Mouse (Mus musculus): Measurements from ENCODE around the gene Map7d1.

Map7d1 gene

GRCm38 (mm10) chr4:126204016-126204415, 52.1 kb downstream of the Map7d1 start:
- ChIA-PET POLR2A (interaction anchor here (0.6 to 6.7 kb wide), 60 partner anchors 9 to 1138 kb away, joined by 3 to 30 read pairs (median 4); partner anchors contain the start of genes Adprhl2 (in 2 of the 4), Trappc3 (in 2 of the 4), Col8a2 (in 1 of the 4) and Eva1b (in 1 of the 4)), CTCF (interaction anchor here (0.6 to 1.6 kb wide), 13 partner anchors 8 to 257 kb away, joined by 3 to 4 read pairs (median 3); partner anchors contain the start of gene Adprhl2 (in 1 of the 4))

- ChIA-PET CTCF (interaction anchor here (0.6 to 1.6 kb wide), 12 partner anchors 8 to 150 kb away, joined by 3 to 4 read pairs (median 3); partner anchors contain the start of gene Adprhl2 (in 1 of the 4)), POLR2A (interaction anchor here in 3 of 4 experiments (0.6 to 6.7 kb wide), 53 partner anchors 8 to 1137 kb away, joined by 3 to 30 read pairs (median 4); partner anchors contain the start of genes Trappc3 (in 2 of the 3), Adprhl2 (in 1 of the 3), Col8a2 (in 1 of the 3) and Eva1b (in 1 of the 3))
Observed at GRCm38 (mm10) chr4:126203336-126203895, 52.7 kb downstream of the Map7d1 start.

- CTCF ChIA-PET, result interaction anchor here in 3 of 4 experiments (0.6 to 1.5 kb wide), 5 partner anchors 22 to 858 kb away, joined by 3 to 4 read pairs (median 3); partner anchors contain the start of gene Map7d1 (in 1 of the 3)
- POLR2A ChIA-PET, result interaction anchor here in 3 of 4 experiments (0.5 to 10.4 kb wide), 43 partner anchors 9 to 1321 kb away, joined by 3 to 121 read pairs (median 4); partner anchors contain the start of genes Sh3d21 (in 2 of the 3), Adprhl2 (in 1 of the 3), Ago1 (in 1 of the 3) and Eva1b (in 1 of the 3)
Observed at GRCm38 (mm10) chr4:126202303-126203181, 53.6 kb downstream of the Map7d1 start, which contains the start of gene Thrap3. TSS of gene Thrap3 (minus strand) at chr4:126202760.

- POLR2A ChIA-PET, result interaction anchor here in 3 of 4 experiments (0.5 to 10.4 kb wide), 52 partner anchors 8 to 666 kb away, joined by 3 to 121 read pairs (median 4); partner anchors contain the start of genes Eva1b (in 2 of the 3), Sh3d21 (in 2 of the 3), Adprhl2 (in 1 of the 3) and Ago1 (in 1 of the 3)
- CTCF ChIA-PET, result interaction anchor here in 3 of 4 experiments (0.6 to 1.5 kb wide), 5 partner anchors 21 to 858 kb away, joined by 3 read pairs; no protein-coding TSS in a partner anchor
Observed at GRCm38 (mm10) chr4:126201514-126202302, 54.4 kb downstream of the Map7d1 start.

GRCm38 (mm10) chr4:126200656-126201055, 55.5 kb downstream of the Map7d1 start:
- ChIA-PET CTCF (interaction anchor here in 1 of 4 experiments (1.0 kb wide), 1 partner anchor 21 kb away, joined by 5 read pairs; no protein-coding TSS in a partner anchor), POLR2A (interaction anchor here in 2 of 4 experiments (0.8 to 10.4 kb wide), 12 partner anchors 9 to 265 kb away, joined by 3 to 121 read pairs (median 6); partner anchors contain the start of genes Sh3d21 (in 2 of the 2) and Map7d1 (in 1 of the 2))

- CTCF ChIA-PET, result interaction anchor here in 1 of 4 experiments (1.0 kb wide), 1 partner anchor 20 kb away, joined by 5 read pairs; no protein-coding TSS in a partner anchor
- POLR2A ChIA-PET, result interaction anchor here in 2 of 4 experiments (3.3 to 10.4 kb wide), 3 partner anchors 10 to 37 kb away, joined by 27 to 121 read pairs (median 37); partner anchors contain the start of gene Sh3d21 (in 1 of the 2)
Observed at GRCm38 (mm10) chr4:126200036-126200435, 56.1 kb downstream of the Map7d1 start.

- CTCF ChIA-PET, result no interaction called here
- POLR2A ChIA-PET, result interaction anchor here in 2 of 4 experiments (3.3 to 10.4 kb wide), 3 partner anchors 9 to 37 kb away, joined by 27 to 121 read pairs (median 37); partner anchors contain the start of gene Sh3d21 (in 1 of the 2)
Observed at GRCm38 (mm10) chr4:126199556-126199955, 56.6 kb downstream of the Map7d1 start.

- CTCF ChIA-PET, result interaction anchor here in 3 of 4 experiments (0.7 to 0.8 kb wide), 3 partner anchors 17 to 41 kb away, joined by 3 to 4 read pairs (median 3); no protein-coding TSS in a partner anchor
Observed at GRCm38 (mm10) chr4:126197485-126197884, 58.7 kb downstream of the Map7d1 start.

GRCm38 (mm10) chr4:126194916-126195315, 61.2 kb downstream of the Map7d1 start:
- POLR2A ChIA-PET, result interaction anchor here in 3 of 4 experiments (0.6 to 10.4 kb wide), 8 partner anchors 9 to 185 kb away, joined by 3 to 121 read pairs (median 4); partner anchors contain the start of gene Sh3d21 (in 1 of the 3)
- CTCF ChIA-PET, result no interaction called here

More at GRCm38 (mm10) chr4:126197485-126197884, 58.7 kb downstream of the Map7d1 start:
- POLR2A ChIA-PET, result interaction anchor here in 2 of 4 experiments (0.7 to 10.4 kb wide), 13 partner anchors 9 to 298 kb away, joined by 3 to 121 read pairs (median 4); no protein-coding TSS in a partner anchor

- ChIA-PET CTCF (interaction anchor here in 2 of 4 experiments (0.7 to 1.0 kb wide), 2 partner anchors 12 to 13 kb away, joined by 3 to 4 read pairs; no protein-coding TSS in a partner anchor), POLR2A (interaction anchor here in 3 of 4 experiments (0.7 to 10.4 kb wide), 8 partner anchors 8 to 31 kb away, joined by 3 to 121 read pairs (median 4); partner anchors contain the start of genes Sh3d21 (in 1 of the 3) and Thrap3 (in 1 of the 3))
Observed at GRCm38 (mm10) chr4:126194216-126194615, 61.9 kb downstream of the Map7d1 start.

- CTCF ChIA-PET, result interaction anchor here in 1 of 4 experiments (2.0 kb wide), 1 partner anchor 9 kb away, joined by 5 read pairs; no protein-coding TSS in a partner anchor
- POLR2A ChIA-PET, result interaction anchor here in 3 of 4 experiments (0.6 to 5.9 kb wide), 12 partner anchors 8 to 113 kb away, joined by 3 to 37 read pairs (median 6); partner anchors contain the start of genes Map7d1 (in 1 of the 3), Sh3d21 (in 1 of the 3) and Thrap3 (in 1 of the 3)
Observed at GRCm38 (mm10) chr4:126190636-126191035, 65.5 kb downstream of the Map7d1 start.

GRCm38 (mm10) chr4:126187096-126187495, 69.0 kb downstream of the Map7d1 start:
- ChIA-PET CTCF (no interaction called here), POLR2A (interaction anchor here in 1 of 4 experiments (0.7 to 5.9 kb wide), 4 partner anchors 11 to 25 kb away, joined by 4 to 37 read pairs (median 9); partner anchors contain the start of gene Thrap3)

GRCm38 (mm10) chr4:126183034-126183433, 73.1 kb downstream of the Map7d1 start:
- ChIA-PET CTCF (interaction anchor here in 3 of 4 experiments (0.6 to 1.1 kb wide), 8 partner anchors 10 to 681 kb away, joined by 3 to 5 read pairs (median 3); no protein-coding TSS in a partner anchor), POLR2A (interaction anchor here (0.6 to 8.5 kb wide), 35 partner anchors 8 to 1067 kb away, joined by 3 to 121 read pairs (median 3); partner anchors contain the start of genes Thrap3 (in 2 of the 4) and Adprhl2 (in 1 of the 4))
